Mouse (Mus musculus) liver, adult 2 months (tissue): ENCODE results near the gene Il31ra.

Experiments
- CTCF ChIP-seq: fragments of 200-500 bp; IDR thresholded peaks from 2 replicates; pipeline ENCODE4 v1.5.1; 2011; ENCODE audit warnings: low read depth, low read length, control low read depth
- POLR2A ChIP-seq: fragments of 200-500 bp; IDR thresholded peaks from 2 replicates; pipeline ENCODE4 v1.6.1; 2011; ENCODE audit warnings: low read length, control low read depth; ENCODE audit not compliant: insufficient read depth; ENCODE audit errors: extremely low read depth

DNA sequence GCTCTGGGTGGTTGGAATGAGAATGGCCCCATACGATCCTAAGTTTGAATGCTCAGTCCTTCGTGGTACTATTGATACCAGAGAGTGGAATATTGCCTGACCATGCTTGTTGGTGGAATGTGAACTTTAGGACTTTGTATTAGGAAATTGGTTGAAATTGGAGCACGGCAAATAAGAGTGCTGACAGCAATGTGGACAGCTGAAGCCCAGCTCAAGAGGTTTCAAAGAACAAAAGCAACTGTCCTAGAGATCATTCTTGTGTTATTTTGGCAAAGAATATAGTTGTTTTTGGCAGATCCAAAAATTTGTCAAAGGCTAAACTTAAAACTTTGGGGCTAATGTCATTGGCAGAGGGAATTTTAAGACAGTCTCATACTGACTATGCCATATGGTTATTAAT is 14.4 kb upstream of the Il31ra start:
- no peak for TF ChIP-seq POLR2A
- no peak for TF ChIP-seq CTCF
